Mouse (Mus musculus): Measurements from ENCODE around the gene Tubb4b. TPM values are rescaled to one million over a fixed set of nuclear protein-coding genes. Genes with fewer than 3 reads are reported as not detected.
A peak's percentile ranks its signal among the peaks of the same experiment; 100 is the strongest.

Tubb4b gene
- polyA plus RNA-seq, 1 experiment from 2014 or later: 294 TPM

DNA sequence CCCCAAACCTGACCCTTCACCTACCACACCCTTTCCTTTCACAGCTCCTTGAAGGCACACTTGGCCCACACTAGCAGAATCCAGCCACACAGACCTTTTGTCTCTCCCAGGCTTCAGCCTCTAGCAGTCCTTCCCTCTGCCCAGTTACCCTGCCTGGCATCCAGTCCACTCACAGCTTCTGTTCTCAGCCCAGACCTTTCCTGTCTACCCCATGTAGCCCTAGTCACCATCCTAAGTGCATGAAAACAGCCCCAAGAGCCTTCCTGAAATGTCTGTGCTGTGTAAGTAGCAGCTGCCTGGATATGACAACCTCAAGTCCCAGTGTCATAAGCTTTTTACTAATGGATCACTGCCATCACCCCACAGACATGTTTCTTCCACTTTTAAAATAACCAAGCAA is 26.6 kb downstream of the Tubb4b start:
- no peak overlapping the region; the same call in 1 of the 2 replicates for H3K27ac ChIP-seq (ENCODE audit: low read depth)
- H3K9ac ChIP-seq (replicated peaks): no peak overlapping the region
- no peak overlapping the region for H3K4me3 ChIP-seq (ENCODE audit: low read depth, low read length)
- H3K36me3 ChIP-seq (replicated peaks; ENCODE audit: insufficient read depth, low read length): peaks cover 34% of the 10 kb centered on the region
- TF ChIP-seq CTCF (IDR thresholded peaks at IDR 0.05; ENCODE audit: low read depth) (no peak), EP300 (IDR thresholded peaks at IDR 0.05; ENCODE audit: low read depth) (no peak)
- no peaks in the 10 kb centered on the region for H3K27me3 ChIP-seq (ENCODE audit: insufficient read depth, low read length)
- no peaks in the 10 kb centered on the region for H3K9me3 ChIP-seq (ENCODE audit: low read length)
- H3K4me2 ChIP-seq (ENCODE audit: low read depth, low read length): no peak overlapping the region
- no peak for DNase-seq
- no peak for ATAC-seq
- H3K4me1 ChIP-seq (ENCODE audit: insufficient read depth): peaks cover 36% of the 10 kb centered on the region

GRCm38 (mm10) chr2:25197191-25197590 is 27.3 kb downstream of the Tubb4b start:
- TF ChIP-seq EP300 (IDR thresholded peaks at IDR 0.05; ENCODE audit: low read depth) (no peak), CTCF (IDR thresholded peaks at IDR 0.05; ENCODE audit: low read depth) (no peak)
- Histone ChIP-seq H3K27ac (ENCODE audit: low read depth) (peak overlapping the region; percentile 93), H3K4me2 (ENCODE audit: low read depth, low read length) (peak overlapping the region; percentile 83), H3K36me3 (replicated peaks; ENCODE audit: insufficient read depth, low read length) (peaks cover 28% of the 10 kb centered on the region), H3K9me3 (ENCODE audit: low read length) (no peaks in the 10 kb centered on the region), H3K4me1 (ENCODE audit: insufficient read depth) (peaks cover 36% of the 10 kb centered on the region), H3K27me3 (ENCODE audit: insufficient read depth, low read length) (no peaks in the 10 kb centered on the region), H3K4me3 (ENCODE audit: low read depth, low read length) (0 out of 2 replicates have a peak overlapping the region, but pooled peaks have one; percentile 50), H3K9ac (replicated peaks) (peak overlapping the region; percentile 52)
- ATAC-seq: no peak
- WGBS (ENCODE audit: insufficient replicate concordance): 21% methylated on average over 2 of the region's 2 CpGs
- DNase-seq: no peak

GRCm38 (mm10) chr2:25196172-25196954 is 28.1 kb downstream of the Tubb4b start, which contains the start of gene Tor4a:
TSS of gene Tor4a (minus strand) at chr2:25196886.
- Histone ChIP-seq H3K4me1 (ENCODE audit: insufficient read depth) (peaks cover 36% of the 10 kb centered on the region), H3K36me3 (replicated peaks; ENCODE audit: insufficient read depth, low read length) (peaks cover 27% of the 10 kb centered on the region), H3K4me2 (ENCODE audit: low read depth, low read length) (peak within 1 kb of the TSS; percentile 83), H3K27me3 (ENCODE audit: insufficient read depth, low read length) (no peaks in the 10 kb centered on the region), H3K4me3 (ENCODE audit: low read depth, low read length) (peak within 1 kb of the TSS; percentile 50), H3K27ac (ENCODE audit: low read depth) (peak within 1 kb of the TSS; percentile 93), H3K9ac (replicated peaks) (peak within 1 kb of the TSS; percentile 52), H3K9me3 (ENCODE audit: low read length) (no peaks in the 10 kb centered on the region)
- ATAC-seq (peak; percentile 66), DNase-seq (peak; percentile 77)
- peak; percentile 21; the same call in 1 of the 2 replicates for TF ChIP-seq CTCF (IDR thresholded peaks at IDR 0.05; ENCODE audit: low read depth)
- no peak for TF ChIP-seq EP300 (IDR thresholded peaks at IDR 0.05; ENCODE audit: low read depth)
- WGBS (ENCODE audit: insufficient replicate concordance): 7% methylated on average over 8 of the region's 8 CpGs

GRCm38 (mm10) chr2:25195211-25196156 is 29.0 kb downstream of the Tubb4b start:
- H3K4me3 ChIP-seq (ENCODE audit: low read depth, low read length): peak overlapping the region; percentile 50
- H3K4me2 ChIP-seq (ENCODE audit: low read depth, low read length): peak overlapping the region; percentile 83
- no peaks in the 10 kb centered on the region for H3K9me3 ChIP-seq (ENCODE audit: low read length)
- WGBS (ENCODE audit: insufficient replicate concordance): 8% methylated on average over 55 of the region's 55 CpGs
- peak; percentile 74 for DNase-seq
- H3K27ac ChIP-seq (ENCODE audit: low read depth): peak overlapping the region; percentile 93
- H3K27me3 ChIP-seq (ENCODE audit: insufficient read depth, low read length): no peaks in the 10 kb centered on the region
- TF ChIP-seq EP300 (IDR thresholded peaks at IDR 0.05; ENCODE audit: low read depth) (no peak), CTCF (IDR thresholded peaks at IDR 0.05; ENCODE audit: low read depth) (no peak)
- peak; percentile 42 for ATAC-seq
- peaks cover 18% of the 10 kb centered on the region for H3K36me3 ChIP-seq (replicated peaks; ENCODE audit: insufficient read depth, low read length)
- peaks cover 36% of the 10 kb centered on the region for H3K4me1 ChIP-seq (ENCODE audit: insufficient read depth)
- peak overlapping the region; percentile 52 for H3K9ac ChIP-seq (replicated peaks)

GRCm38 (mm10) chr2:25194486-25195171 is 29.9 kb downstream of the Tubb4b start:
- Histone ChIP-seq H3K9me3 (ENCODE audit: low read length) (no peaks in the 10 kb centered on the region), H3K27ac (ENCODE audit: low read depth) (peak overlapping the region; percentile 93), H3K4me1 (ENCODE audit: insufficient read depth) (peaks cover 36% of the 10 kb centered on the region), H3K9ac (replicated peaks) (0 out of 2 replicates have a peak overlapping the region, but pooled peaks have one; percentile 52), H3K36me3 (replicated peaks; ENCODE audit: insufficient read depth, low read length) (peaks cover 11% of the 10 kb centered on the region; the same call in 1 of the 2 replicates), H3K4me3 (ENCODE audit: low read depth, low read length) (peak overlapping the region; percentile 50), H3K4me2 (ENCODE audit: low read depth, low read length) (peak overlapping the region; percentile 83), H3K27me3 (ENCODE audit: insufficient read depth, low read length) (no peaks in the 10 kb centered on the region)
- peak; percentile 47 for DNase-seq
- WGBS (ENCODE audit: insufficient replicate concordance): 38% methylated on average over 17 of the region's 17 CpGs
- ATAC-seq: no peak
- TF ChIP-seq EP300 (IDR thresholded peaks at IDR 0.05; ENCODE audit: low read depth): no peak
- no peak for TF ChIP-seq CTCF (IDR thresholded peaks at IDR 0.05; ENCODE audit: low read depth)
